Mouse (Mus musculus): Measurements from ENCODE around the gene Plgrkt.
"Not testable (repeated sequence)": the region's sequence is repeated elsewhere in the genome, so short reads cannot be mapped to it uniquely, and the experiment has no call there.

Plgrkt gene

GRCm38 (mm10) chr19:29366969-29367622 is at the start of gene Plgrkt, which contains the start of gene Cd274:
Gene Plgrkt, minus strand, starts transcription at chr19:29367390.
Gene Cd274, plus strand, starts transcription at chr19:29367455.
- peak; percentile 68 for DNase-seq (ENCODE audit: low read depth, low spot score)

GRCm38 (mm10) chr19:29416393-29416902 is 49.3 kb upstream of the Plgrkt start:
- DNase-seq (ENCODE audit: low read depth, low spot score), result no peak

- not testable (repeated sequence) for DNase-seq (ENCODE audit: low read depth, low spot score)
These were observed 47.7 kb upstream of the Plgrkt start for GRCm38 (mm10) chr19:29414917-29415316.

GRCm38 (mm10) chr19:29414513-29414912 is 47.3 kb upstream of the Plgrkt start:
- no peak for DNase-seq (ENCODE audit: low read depth, low spot score)

GRCm38 (mm10) chr19:29412476-29413420 is 45.6 kb upstream of the Plgrkt start:
- DNase-seq (ENCODE audit: low read depth, low spot score), result peak; percentile 64

GRCm38 (mm10) chr19:29410619-29411018 is 43.4 kb upstream of the Plgrkt start, which contains the start of gene Pdcd1lg2:
Gene Pdcd1lg2, plus strand, starts transcription at chr19:29410919.
- DNase-seq (ENCODE audit: low read depth, low spot score), result no peak

- DNase-seq (ENCODE audit: low read depth, low spot score), result no peak
These were observed 39.1 kb upstream of the Plgrkt start for GRCm38 (mm10) chr19:29406042-29407017.

GRCm38 (mm10) chr19:29405388-29405787 is 38.2 kb upstream of the Plgrkt start:
- no peak for DNase-seq (ENCODE audit: low read depth, low spot score)

GRCm38 (mm10) chr19:29403251-29403650 is 36.1 kb upstream of the Plgrkt start:
- no peak for DNase-seq (ENCODE audit: low read depth, low spot score)

GRCm38 (mm10) chr19:29402621-29403020 is 35.4 kb upstream of the Plgrkt start:
- DNase-seq (ENCODE audit: low read depth, low spot score), result no peak

- DNase-seq (ENCODE audit: low read depth, low spot score), result no peak
These were observed 33.3 kb upstream of the Plgrkt start for GRCm38 (mm10) chr19:29400466-29400865.

GRCm38 (mm10) chr19:29399786-29400185 is 32.6 kb upstream of the Plgrkt start:
- no peak for DNase-seq (ENCODE audit: low read depth, low spot score)

- no peak for DNase-seq (ENCODE audit: low read depth, low spot score)
These were observed 29.2 kb upstream of the Plgrkt start for GRCm38 (mm10) chr19:29396353-29396752.

- no peak for DNase-seq (ENCODE audit: low read depth, low spot score)
These were observed 27.5 kb upstream of the Plgrkt start for GRCm38 (mm10) chr19:29394721-29395120.

- no peak for DNase-seq (ENCODE audit: low read depth, low spot score)
These were observed 26.1 kb upstream of the Plgrkt start for GRCm38 (mm10) chr19:29393333-29393732.

- DNase-seq (ENCODE audit: low read depth, low spot score), result no peak
These were observed 24.1 kb upstream of the Plgrkt start for GRCm38 (mm10) chr19:29391279-29391678.

GRCm38 (mm10) chr19:29390483-29390882 is 23.3 kb upstream of the Plgrkt start:
- no peak for DNase-seq (ENCODE audit: low read depth, low spot score)

- DNase-seq (ENCODE audit: low read depth, low spot score), result no peak
These were observed 21.6 kb upstream of the Plgrkt start for GRCm38 (mm10) chr19:29388818-29389217.

- no peak for DNase-seq (ENCODE audit: low read depth, low spot score)
These were observed 18.6 kb upstream of the Plgrkt start for GRCm38 (mm10) chr19:29385822-29386221.

GRCm38 (mm10) chr19:29384994-29385393 is 17.8 kb upstream of the Plgrkt start:
- no peak for DNase-seq (ENCODE audit: low read depth, low spot score)

GRCm38 (mm10) chr19:29384412-29384811 is 17.2 kb upstream of the Plgrkt start:
- DNase-seq (ENCODE audit: low read depth, low spot score), result no peak
